Mouse (Mus musculus) heart, adult 2 months (tissue): Measurements from ENCODE around the gene Spo11.

Experiments used
- CTCF ChIP-seq: fragments of 200-600 bp; IDR thresholded peaks from 2 replicates; pipeline ENCODE4 v1.8.1; 2022; ENCODE audit warnings: antibody characterized with exemption, mild to moderate bottlenecking, moderate library complexity
- EP300 ChIP-seq: fragments of 200-500 bp; IDR thresholded peaks from 2 replicates; pipeline ENCODE4 v1.6.1; 2011; ENCODE audit warnings: low read depth, low read length, control low read depth; ENCODE audit not compliant: insufficient read depth
- POLR2A ChIP-seq: fragments of 200-500 bp; IDR thresholded peaks from 2 replicates; pipeline ENCODE4 v1.6.1; 2011; ENCODE audit warnings: mild to moderate bottlenecking, low read depth, low read length, control low read depth; ENCODE audit not compliant: insufficient read depth

- TF ChIP-seq CTCF (no peak), POLR2A (no peak), EP300 (no peak)
These were observed 12.7 kb downstream of the Spo11 start for GRCm38 (mm10) chr2:172990161-172990560.
